In genomic region chr2:70877333-70878080, GRCm38 (mm10) we compare ENCODE assay signal across 11 mouse cellular contexts. TPM values are rescaled to one million over a fixed set of nuclear protein-coding genes. Genes with fewer than 3 reads are reported as not detected.
DNase-seq lines count a peak whose midpoint lies in the region; ATAC-seq and TF ChIP-seq lines count a peak whose summit lies in the region.
"Had no signal": no experiment of that assay in that cellular context is flagged by ENCODE, and none has a peak within 500 bp of the region (broad histone marks: within the 10 kb centered on the region; RNA-seq: fewer than 3 reads in every experiment).

No protein-coding gene starts in this region.

- H3K27me3 ChIP-seq in CH12.LX (replicated peaks), result peaks cover 3% of the 10 kb centered on the region
- no peaks in the 10 kb centered on the region for H3K27me3 ChIP-seq in midbrain, embryonic 14.5 days (ENCODE audit: control insufficient read depth, insufficient read depth, low read length)
- H3K27me3 ChIP-seq: embryonic facial prominence, embryonic 15.5 days; forebrain, embryonic 13.5 days had no signal

- DNase-seq in kidney, adult 8-10 months, result peak; percentile 43 to 52
- DNase-seq in kidney, postnatal 4 days, result no peak
- DNase-seq in A20 (ENCODE audit: low read depth, low spot score), result peak; percentile 28
- DNase-seq in CH12.LX (ENCODE audit: extremely low read depth), result peak; percentile 15
- peak; percentile 35 to 52 for DNase-seq in kidney, postnatal 36 days
- no peak for DNase-seq in spleen, postnatal 4 days (ENCODE audit: low spot score in 2 of 2)
- DNase-seq in midbrain, embryonic 14.5 days, result no peak
- DNase-seq: gastrocnemius, postnatal 10 days had no signal

- dilution Hi-C loops in CH12.LX (cut with MboI; ENCODE audit: extremely low pct_ligation_motif_present, extremely low pct_unique_long_range_greater_than_20kb, low sequenced_read_pairs), result no loop called here

- no peaks in the 10 kb centered on the region for H3K9me3 ChIP-seq in CH12.LX (replicated peaks; ENCODE audit: low read length)
- no peaks in the 10 kb centered on the region; the same call in 1 of the 2 replicates for H3K9me3 ChIP-seq in midbrain, embryonic 14.5 days (ENCODE audit: control insufficient read depth, low read length)
- H3K9me3 ChIP-seq: embryonic facial prominence, embryonic 15.5 days; forebrain, embryonic 13.5 days had no signal

- no peak overlapping the region for H3K9ac ChIP-seq in CH12.LX (ENCODE audit: insufficient read depth, low read depth)
- no peak overlapping the region for H3K9ac ChIP-seq in midbrain, embryonic 14.5 days (replicated peaks; ENCODE audit: low read length)
- H3K9ac ChIP-seq: embryonic facial prominence, embryonic 15.5 days; forebrain, embryonic 13.5 days; hindbrain, embryonic 14.5 days had no signal

- no peak for TF ChIP-seq RAD21 in CH12.LX (IDR thresholded peaks at IDR 0.05; ENCODE audit: low read depth, low read length)

- no peak overlapping the region for H3K4me3 ChIP-seq in CH12.LX (replicated peaks in 1 of 3; ENCODE audit: low read depth in 2 of 3, low read length in 2 of 3, poor library complexity in 1 of 3)
- no peak overlapping the region for H3K4me3 ChIP-seq in midbrain, embryonic 14.5 days (replicated peaks; ENCODE audit: low read depth, low read length)
- H3K4me3 ChIP-seq: embryonic facial prominence, embryonic 15.5 days; forebrain, embryonic 13.5 days had no signal

- no peak for ATAC-seq in midbrain, embryonic 14.5 days (ENCODE audit: low FRiP score, low TSS enrichment)
- ATAC-seq: forebrain, embryonic 13.5 days had no signal

- H3K4me1 ChIP-seq in CH12.LX (ENCODE audit: control insufficient read depth in 1 of 2, insufficient read depth in 2 of 2), result peaks cover 4 to 29% of the 10 kb centered on the region in 2 experiments; a peak in 3 of 4 replicates
- H3K4me1 ChIP-seq in midbrain, embryonic 14.5 days (ENCODE audit: control insufficient read depth, insufficient read depth, low read length), result no peaks in the 10 kb centered on the region
- H3K4me1 ChIP-seq: embryonic facial prominence, embryonic 15.5 days; forebrain, embryonic 13.5 days had no signal

- 83% methylated on average over 13 of the region's 13 CpGs for WGBS in midbrain, embryonic 14.5 days

- TF ChIP-seq CTCF in CH12.LX (conservative IDR thresholded peaks at IDR 0.05 in 1 of 2, IDR thresholded peaks at IDR 0.05 in 1 of 2; ENCODE audit: low read depth in 2 of 2, low read length in 2 of 2), result no peak

- no peak overlapping the region for H3K27ac ChIP-seq in CH12.LX (ENCODE audit: insufficient read depth, low read depth)
- H3K27ac ChIP-seq in midbrain, embryonic 14.5 days (replicated peaks; ENCODE audit: low read depth, low read length), result no peak overlapping the region
- H3K27ac ChIP-seq: embryonic facial prominence, embryonic 15.5 days; forebrain, embryonic 13.5 days; hindbrain, embryonic 14.5 days had no signal

- TF ChIP-seq POLR2A in CH12.LX (IDR thresholded peaks at IDR 0.05; ENCODE audit: low read depth, low read length), result no peak

- TF ChIP-seq EP300 in CH12.LX (IDR thresholded peaks at IDR 0.05; ENCODE audit: low read length), result no peak

- H3K36me3 ChIP-seq in CH12.LX (replicated peaks in 1 of 2; ENCODE audit: control insufficient read depth in 1 of 2, insufficient read depth in 1 of 2, low read length in 1 of 2), result no peaks in the 10 kb centered on the region
- no peaks in the 10 kb centered on the region for H3K36me3 ChIP-seq in midbrain, embryonic 14.5 days (ENCODE audit: control insufficient read depth, insufficient read depth, low read length)
- H3K36me3 ChIP-seq: embryonic facial prominence, embryonic 15.5 days had no signal

- in situ Hi-C loops in CH12.LX (cut with MboI; ENCODE audit: low pct_ligation_motif_present, low pct_unique_long_range_greater_than_20kb, low sequenced_read_pairs), result no loop called here

- H3K4me2 ChIP-seq in CH12.LX (ENCODE audit: insufficient read depth, low read depth, poor library complexity, severe bottlenecking), result no peak overlapping the region
- H3K4me2 ChIP-seq in midbrain, embryonic 14.5 days (ENCODE audit: low read length), result no peak overlapping the region
- H3K4me2 ChIP-seq: embryonic facial prominence, embryonic 15.5 days; forebrain, embryonic 13.5 days; hindbrain, embryonic 14.5 days had no signal

- no peaks in the 10 kb centered on the region for H3K79me2 ChIP-seq in CH12.LX (replicated peaks; ENCODE audit: control insufficient read depth, extremely low read depth, insufficient read depth, poor library complexity, severe bottlenecking)

TF ChIP-seq in CH12.LX, 34 proteins besides CTCF, POLR2A, EP300 and RAD21:
- TF ChIP-seq IRF4 (IDR thresholded peaks at IDR 0.05; ENCODE audit: low read depth, low read length), result no peak
- no peak for TF ChIP-seq RCOR1 (conservative IDR thresholded peaks at IDR 0.05; ENCODE audit: low read depth, low read length)
- TF ChIP-seq MAFK (IDR thresholded peaks at IDR 0.05; ENCODE audit: insufficient replicate concordance, low read length), result no peak
- TF ChIP-seq ZNF384 (IDR thresholded peaks at IDR 0.05; ENCODE audit: low read depth, low read length), result no peak
- no peak for TF ChIP-seq KAT2A (IDR thresholded peaks at IDR 0.05; ENCODE audit: insufficient replicate concordance, low read length)
- TF ChIP-seq UBTF (IDR thresholded peaks at IDR 0.05; ENCODE audit: low read depth, low read length), result no peak
- TF ChIP-seq CHD1 (IDR thresholded peaks at IDR 0.05; ENCODE audit: low read depth, low read length), result no peak
- TF ChIP-seq POLR2AphosphoS2 (IDR thresholded peaks at IDR 0.05; ENCODE audit: low read depth, low read length), result no peak
- no peak for TF ChIP-seq SIN3A (IDR thresholded peaks at IDR 0.05; ENCODE audit: low read length)
- TF ChIP-seq ZMIZ1 (IDR thresholded peaks at IDR 0.05; ENCODE audit: low read depth, low read length), result no peak
- no peak for TF ChIP-seq ETS1 (conservative IDR thresholded peaks at IDR 0.05; ENCODE audit: low read depth, low read length)
- no peak for TF ChIP-seq E2F4 (IDR thresholded peaks at IDR 0.05; ENCODE audit: insufficient replicate concordance, low read depth, low read length)
TF ChIP-seq in CH12.LX: peak in this region for 0.

RNA-seq across cellular contexts. Expression of gene Tlk1, which starts 52.0 kb away (rescaled TPM):
- total RNA-seq in CH12.LX (2012; rRNA removed), result 13.1 and 15.4 TPM in 2 replicates
- 16.7 and 17.4 TPM in 2 replicates for total RNA-seq in CH12.LX (2014; rRNA removed)
- polyA plus RNA-seq in CH12.LX (2012; ENCODE audit: insufficient read length, low read depth), result 37.6 and 39.1 TPM in 2 replicates
- 23.6 and 27.5 TPM in 2 replicates for polyA plus RNA-seq in midbrain, embryonic 14.5 days (2014; fragmentation: Nextera tagmentation; extraction: Ambion mirVana)

Comparison
In these comparisons a context has a peak if more than half of its experiments do, and no peak if none do; other contexts are left out.
1. DNase-seq: peak in kidney, adult 8-10 months (2 of 2), A20 (single experiment), CH12.LX (single experiment) and kidney, postnatal 36 days (2 of 2); none in kidney, postnatal 4 days (0 of 2), spleen, postnatal 4 days (0 of 2) and midbrain, embryonic 14.5 days (single experiment).